Mouse (Mus musculus): ENCODE measurements at regions not wholly inside any gene's neighbourhood (a gene's known extent, or its start where the extent isn't known, plus 50 kb on each side); places are given as distances from the start of the nearest gene placed in this dataset.
"Not testable (repeated sequence)": the region's sequence is repeated elsewhere in the genome, so short reads cannot be mapped to it uniquely, and the experiment has no call there.

DNA sequence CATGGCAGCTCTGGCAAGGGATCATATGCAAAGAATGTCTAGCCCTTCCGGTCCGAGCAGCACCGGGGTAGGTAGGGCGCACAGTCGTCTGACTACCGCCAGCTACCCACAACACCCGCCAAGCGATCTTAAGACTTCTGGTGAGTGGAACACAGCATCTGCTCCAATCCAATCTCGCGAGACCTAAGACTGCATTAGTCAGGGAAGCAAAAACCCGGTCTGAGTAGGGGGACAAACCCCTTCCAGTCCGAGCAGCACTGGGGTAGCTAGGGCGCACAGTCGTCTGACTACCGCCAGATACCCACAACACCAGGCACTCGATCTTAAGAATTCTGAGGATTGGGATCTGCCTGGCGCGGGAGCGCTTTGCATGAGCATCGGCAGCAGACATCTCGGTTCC, 57.1 kb downstream of the Nap1l2 start:
- DNase-seq (ENCODE audit: low read depth, low spot score) = not testable (repeated sequence)

DNA sequence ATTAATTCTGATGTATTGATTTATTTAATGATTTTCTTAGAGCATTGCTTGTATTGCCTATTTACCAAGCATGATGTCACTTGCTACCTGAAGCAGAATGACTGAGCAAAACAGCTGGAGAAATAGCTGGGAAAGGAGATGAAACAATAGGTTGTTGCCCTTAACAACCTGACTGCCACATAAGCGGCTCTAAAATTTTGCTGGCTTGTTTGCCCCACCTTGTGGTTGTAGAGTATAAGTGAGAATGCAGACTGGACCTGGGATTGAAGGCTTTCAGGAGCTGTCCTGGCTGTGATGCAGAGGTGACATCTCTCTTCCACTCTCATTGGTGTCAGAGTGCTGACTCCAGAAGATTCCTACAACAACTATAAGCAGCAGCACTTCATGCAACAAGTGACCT, 77.3 kb downstream of the Nap1l2 start:
- DNase-seq (ENCODE audit: low read depth, low spot score) = peak; percentile 32

DNA sequence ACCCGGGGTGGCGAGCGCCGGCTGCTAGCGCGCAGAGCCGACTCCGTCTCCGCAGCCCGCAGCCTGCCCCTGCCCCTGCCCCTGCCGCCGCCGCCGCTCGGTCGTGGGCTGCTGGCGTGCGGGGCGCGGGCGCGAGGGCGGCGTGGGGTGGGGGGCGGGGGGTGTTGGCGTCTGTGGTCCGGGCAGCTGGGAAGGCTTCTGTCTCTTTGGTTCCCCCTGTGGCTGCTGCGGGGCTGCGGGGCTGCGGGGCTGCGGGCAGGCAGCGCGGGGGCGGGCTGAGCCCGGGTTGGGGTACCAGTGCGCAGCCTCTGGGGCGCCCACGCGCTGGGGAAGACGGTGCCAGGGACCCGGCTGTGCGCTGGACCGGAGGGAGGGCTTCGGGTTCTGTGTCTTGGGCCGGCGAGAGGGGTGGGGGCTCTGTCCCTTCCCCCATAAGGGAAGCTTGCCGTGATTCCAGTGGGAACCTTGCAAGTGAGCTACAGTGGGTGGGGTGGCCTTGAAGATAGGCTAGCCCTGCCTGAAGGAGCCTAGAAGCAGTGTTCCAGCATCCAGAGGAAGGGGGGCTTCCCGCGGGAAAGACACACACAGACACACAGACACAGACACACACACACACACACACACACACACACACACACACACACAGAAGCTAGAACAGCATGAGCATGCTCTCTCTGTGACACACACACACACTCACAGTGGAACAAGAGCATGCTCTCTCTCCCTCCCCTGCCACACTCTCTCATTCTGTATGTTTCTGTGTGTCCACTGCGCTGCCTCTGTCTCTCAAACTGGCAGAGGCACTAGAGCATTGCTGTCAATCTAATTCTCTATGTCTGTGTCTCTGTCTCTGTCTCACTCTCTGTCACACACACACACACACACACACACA, 118.5 kb downstream of the Nap1l2 start:
- DNase-seq (ENCODE audit: low read depth, low spot score) = not testable (repeated sequence)

DNA sequence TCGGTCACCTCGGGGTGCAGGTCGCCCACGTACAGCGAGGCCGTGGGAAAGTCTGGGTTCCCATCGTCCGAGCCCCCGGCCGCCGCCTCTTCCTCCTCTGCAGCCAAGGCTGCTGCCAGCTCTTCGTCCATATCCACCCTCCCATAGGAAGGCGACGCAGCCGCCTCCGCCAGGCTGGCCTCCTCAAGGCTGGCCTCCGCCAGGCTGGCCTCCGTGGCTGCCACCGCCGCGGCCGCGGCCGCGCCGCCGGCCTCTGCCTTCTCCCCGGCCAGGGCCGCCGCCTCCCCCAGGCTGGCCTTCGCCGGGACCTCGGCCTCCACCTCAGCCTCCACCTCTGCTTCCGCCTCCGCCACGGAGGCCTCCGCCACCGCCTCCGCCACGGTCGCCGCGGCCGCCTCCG, 119.3 kb downstream of the Nap1l2 start:
- not testable (repeated sequence) for DNase-seq (ENCODE audit: low read depth, low spot score)

DNA sequence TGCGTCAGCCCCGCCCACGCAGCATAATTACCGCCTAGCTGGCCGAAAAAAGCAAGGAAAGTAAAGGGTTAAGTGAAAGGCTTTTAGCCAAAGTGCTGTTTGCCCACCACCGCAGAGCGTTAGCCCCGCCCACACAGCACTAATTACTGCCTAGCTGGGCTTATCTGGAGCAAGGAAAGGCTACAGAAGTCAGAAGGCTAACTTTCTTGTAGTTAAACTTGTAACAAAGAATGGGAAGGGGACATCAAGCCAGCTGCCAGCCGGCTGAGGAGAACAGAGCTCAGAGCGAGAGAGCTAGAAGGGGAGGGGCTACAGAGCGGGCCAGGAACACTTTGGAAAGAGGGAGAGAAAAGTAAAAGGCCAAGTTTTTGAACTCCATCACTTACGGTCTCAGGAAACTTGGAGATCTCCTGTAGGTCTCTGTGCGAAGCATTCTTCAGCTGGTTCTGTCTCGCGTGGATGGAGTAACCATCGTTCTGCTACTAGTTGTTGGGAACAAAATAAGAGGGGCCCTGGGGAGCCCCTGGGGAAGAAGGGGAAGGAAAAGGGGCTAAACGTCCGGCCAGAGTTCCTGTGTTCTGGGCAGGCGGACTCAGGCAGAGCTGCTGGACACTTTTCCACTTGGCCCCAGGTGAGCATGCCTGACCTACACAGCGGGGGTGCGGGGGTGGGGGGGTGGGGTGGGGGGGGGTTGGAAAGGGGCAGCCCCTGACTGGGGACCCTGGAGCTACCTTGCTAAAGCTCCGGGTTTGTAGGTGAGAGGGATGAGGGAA, 98.3 kb downstream of the 1700018G05Rik start:
- DNase-seq (ENCODE audit: low read depth, low spot score) = peak; percentile 21

DNA sequence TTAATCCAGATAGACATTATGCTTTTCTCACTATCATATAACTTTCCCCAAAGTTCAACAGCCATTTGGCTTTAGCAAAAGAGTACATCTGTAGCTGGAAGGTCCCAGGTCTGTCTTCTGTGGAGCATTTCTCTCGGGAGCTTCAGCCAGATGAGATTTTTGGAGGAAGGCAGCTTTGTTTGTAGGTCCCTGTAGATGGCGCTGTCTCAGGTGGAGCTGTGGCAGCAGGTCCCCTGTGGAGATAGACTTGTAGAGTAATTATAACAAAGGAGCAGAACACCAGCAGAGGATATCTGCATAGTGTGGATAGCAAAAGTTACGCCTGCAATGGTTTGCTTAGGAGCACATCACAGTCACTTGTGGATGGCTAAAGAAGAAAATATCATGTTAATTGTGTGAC, 97.3 kb downstream of the 1700018G05Rik start:
- not testable (repeated sequence) for DNase-seq (ENCODE audit: low read depth, low spot score)

DNA sequence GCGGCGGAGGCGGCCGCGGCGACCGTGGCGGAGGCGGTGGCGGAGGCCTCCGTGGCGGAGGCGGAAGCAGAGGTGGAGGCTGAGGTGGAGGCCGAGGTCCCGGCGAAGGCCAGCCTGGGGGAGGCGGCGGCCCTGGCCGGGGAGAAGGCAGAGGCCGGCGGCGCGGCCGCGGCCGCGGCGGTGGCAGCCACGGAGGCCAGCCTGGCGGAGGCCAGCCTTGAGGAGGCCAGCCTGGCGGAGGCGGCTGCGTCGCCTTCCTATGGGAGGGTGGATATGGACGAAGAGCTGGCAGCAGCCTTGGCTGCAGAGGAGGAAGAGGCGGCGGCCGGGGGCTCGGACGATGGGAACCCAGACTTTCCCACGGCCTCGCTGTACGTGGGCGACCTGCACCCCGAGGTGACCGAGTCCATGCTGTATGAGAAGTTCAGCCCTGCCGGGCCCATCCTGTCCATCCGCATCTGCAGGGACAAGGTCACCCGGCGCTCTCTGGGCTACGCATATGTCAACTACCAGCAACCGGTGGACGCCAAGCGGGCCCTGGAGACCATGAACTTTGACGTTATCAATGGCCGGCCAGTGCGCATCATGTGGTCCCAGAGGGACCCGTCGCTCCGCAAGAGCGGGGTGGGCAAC, 85.4 kb downstream of the 1700018G05Rik start:
- DNase-seq (ENCODE audit: low read depth, low spot score) = not testable (repeated sequence)

DNA sequence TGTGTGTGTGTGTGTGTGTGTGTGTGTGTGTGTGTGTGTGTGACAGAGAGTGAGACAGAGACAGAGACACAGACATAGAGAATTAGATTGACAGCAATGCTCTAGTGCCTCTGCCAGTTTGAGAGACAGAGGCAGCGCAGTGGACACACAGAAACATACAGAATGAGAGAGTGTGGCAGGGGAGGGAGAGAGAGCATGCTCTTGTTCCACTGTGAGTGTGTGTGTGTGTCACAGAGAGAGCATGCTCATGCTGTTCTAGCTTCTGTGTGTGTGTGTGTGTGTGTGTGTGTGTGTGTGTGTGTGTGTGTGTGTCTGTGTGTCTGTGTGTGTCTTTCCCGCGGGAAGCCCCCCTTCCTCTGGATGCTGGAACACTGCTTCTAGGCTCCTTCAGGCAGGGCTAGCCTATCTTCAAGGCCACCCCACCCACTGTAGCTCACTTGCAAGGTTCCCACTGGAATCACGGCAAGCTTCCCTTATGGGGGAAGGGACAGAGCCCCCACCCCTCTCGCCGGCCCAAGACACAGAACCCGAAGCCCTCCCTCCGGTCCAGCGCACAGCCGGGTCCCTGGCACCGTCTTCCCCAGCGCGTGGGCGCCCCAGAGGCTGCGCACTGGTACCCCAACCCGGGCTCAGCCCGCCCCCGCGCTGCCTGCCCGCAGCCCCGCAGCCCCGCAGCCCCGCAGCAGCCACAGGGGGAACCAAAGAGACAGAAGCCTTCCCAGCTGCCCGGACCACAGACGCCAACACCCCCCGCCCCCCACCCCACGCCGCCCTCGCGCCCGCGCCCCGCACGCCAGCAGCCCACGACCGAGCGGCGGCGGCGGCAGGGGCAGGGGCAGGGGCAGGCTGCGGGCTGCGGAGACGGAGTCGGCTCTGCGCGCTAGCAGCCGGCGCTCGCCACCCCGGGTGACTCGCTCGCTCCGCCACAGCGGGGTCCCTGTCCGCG, 84.4 kb downstream of the 1700018G05Rik start:
- DNase-seq (ENCODE audit: low read depth, low spot score) = not testable (repeated sequence)

DNA sequence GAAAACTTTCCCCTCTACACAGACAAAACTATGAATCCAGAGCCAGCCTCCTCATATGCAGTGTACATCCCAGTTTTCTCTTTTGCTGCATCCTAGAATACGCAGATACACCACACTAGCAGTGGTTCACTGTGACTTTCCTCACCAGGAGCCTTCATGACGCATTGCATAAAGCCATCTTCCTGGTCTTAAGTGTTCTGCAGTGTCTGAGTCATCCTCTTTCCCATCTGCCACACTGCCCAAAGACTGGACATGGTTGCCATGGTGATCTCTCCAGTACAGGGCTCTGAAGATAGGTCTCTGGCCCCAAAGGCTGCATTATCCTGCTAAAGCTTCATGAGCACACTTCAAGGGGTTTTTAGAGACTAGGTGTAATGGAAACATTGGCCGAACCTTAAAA, 65.8 kb downstream of the 1700018G05Rik start:
- not testable (repeated sequence) for DNase-seq (ENCODE audit: low read depth, low spot score)
